Mouse (Mus musculus) erythroblast, adult 5-6 weeks (primary cell): ENCODE data around the gene Pax2. TPM values are rescaled to one million over a fixed set of nuclear protein-coding genes. Genes with fewer than 3 reads are reported as not detected.

Source experiments
- ATAC-seq: replicated peaks from 2 replicates; pipeline ENCODE4 v1.8.0; 2016; ENCODE audit warnings: moderate number of reproducible peaks, mild to moderate bottlenecking, moderate TSS enrichment, inconsistent platforms; ENCODE audit not compliant: poor library complexity, low FRiP score, severe bottlenecking
- total RNA-seq, 2 experiments: library from RNA; stranded (forward) in 1 of 2; stranded (reverse) in 1 of 2; fragments of 150-400 nt in 1 of 2; fragments of 200-764, 138-1000 nt in 1 of 2; gene quantifications; 2 replicates each; pipeline versions ENCODE4 v1.2.3 to v1.2.4; 2015 to 2017; ENCODE audit warnings: low replicate concordance in 2 of 2

Pax2 gene
- total RNA-seq, 2 experiments from 2014 or later, result not detected

GRCm38 (mm10) chr19:44762121-44762621 lies 6.3 kb downstream of the Pax2 start:
- no peak for ATAC-seq

GRCm38 (mm10) chr19:44770268-44771050 lies 14.6 kb downstream of the Pax2 start:
- no peak for ATAC-seq

GRCm38 (mm10) chr19:44771499-44771898 lies 15.7 kb downstream of the Pax2 start:
- ATAC-seq, result no peak

GRCm38 (mm10) chr19:44781987-44782386 lies 26.1 kb downstream of the Pax2 start:
- ATAC-seq, result no peak

GRCm38 (mm10) chr19:44784391-44784790 lies 28.5 kb downstream of the Pax2 start:
- no peak for ATAC-seq

GRCm38 (mm10) chr19:44788488-44788887 lies 32.6 kb downstream of the Pax2 start:
- ATAC-seq, result no peak

GRCm38 (mm10) chr19:44791981-44792380 lies 36.1 kb downstream of the Pax2 start:
- ATAC-seq, result no peak

- ATAC-seq, result no peak
Observed at GRCm38 (mm10) chr19:44797110-44798060, 41.5 kb downstream of the Pax2 start.

- no peak for ATAC-seq
Observed at GRCm38 (mm10) chr19:44798731-44799130, 42.9 kb downstream of the Pax2 start.

GRCm38 (mm10) chr19:44799156-44799555 lies 43.3 kb downstream of the Pax2 start:
- no peak for ATAC-seq

GRCm38 (mm10) chr19:44800327-44800726 lies 44.5 kb downstream of the Pax2 start:
- no peak for ATAC-seq

GRCm38 (mm10) chr19:44808734-44809133 lies 52.9 kb downstream of the Pax2 start:
- ATAC-seq, result no peak

GRCm38 (mm10) chr19:44812666-44813429 lies 57.0 kb downstream of the Pax2 start:
- no peak for ATAC-seq

GRCm38 (mm10) chr19:44815111-44815510 lies 59.3 kb downstream of the Pax2 start:
- no peak for ATAC-seq

- no peak for ATAC-seq
Observed at GRCm38 (mm10) chr19:44817403-44818128, 61.7 kb downstream of the Pax2 start.

- no peak for ATAC-seq
Observed at GRCm38 (mm10) chr19:44818676-44819075, 62.8 kb downstream of the Pax2 start.

GRCm38 (mm10) chr19:44821581-44821980 lies 65.7 kb downstream of the Pax2 start:
- ATAC-seq, result no peak

- ATAC-seq, result no peak
Observed at GRCm38 (mm10) chr19:44822295-44822694, 66.5 kb downstream of the Pax2 start.

- ATAC-seq, result no peak
Observed at GRCm38 (mm10) chr19:44823657-44824056, 67.8 kb downstream of the Pax2 start.
